Mouse (Mus musculus) liver, embryonic 15.5 days (tissue): ENCODE measurements around the gene Sec61a1. TPM values are rescaled to one million over a fixed set of nuclear protein-coding genes. Genes with fewer than 3 reads are reported as not detected.

ENCODE experiments used
- ATAC-seq: fragments of 200-750 bp; cut with Nextera tagmentation; 2 replicates; pipeline ENCODE4 v1.8.0; 2017; ENCODE audit warnings: moderate number of reproducible peaks, mild to moderate bottlenecking, moderate library complexity; ENCODE audit not compliant: insufficient read depth
- H3K27ac ChIP-seq: fragments of 300-500 bp; sonication (generic); replicated peaks from 2 replicates; pipeline ENCODE4 v1.5.1; 2015; ENCODE audit warnings: mild to moderate bottlenecking, inconsistent platforms
- H3K27me3 ChIP-seq: fragments of 300-500 bp; sonication (generic); 2 replicates; pipeline ENCODE4 v1.6.1; 2015; ENCODE audit warnings: mild to moderate bottlenecking, inconsistent platforms
- H3K36me3 ChIP-seq: fragments of 300-500 bp; sonication (generic); replicated peaks from 2 replicates; pipeline ENCODE4 v1.6.1; 2015; ENCODE audit warnings: moderate library complexity, mild to moderate bottlenecking, inconsistent platforms
- H3K4me1 ChIP-seq: fragments of 300-500 bp; sonication (generic); replicated peaks from 2 replicates; pipeline ENCODE4 v1.6.1; 2015; ENCODE audit warnings: inconsistent platforms
- H3K4me2 ChIP-seq: fragments of 300-500 bp; sonication (generic); 2 replicates; pipeline ENCODE4 v1.6.1; 2015; ENCODE audit warnings: moderate library complexity, mild to moderate bottlenecking, inconsistent platforms
- H3K4me3 ChIP-seq: fragments of 300-500 bp; sonication (generic); replicated peaks from 2 replicates; pipeline ENCODE4 v1.5.1; 2015; ENCODE audit warnings: mild to moderate bottlenecking, inconsistent platforms
- H3K9ac ChIP-seq: fragments of 300-500 bp; sonication (generic); 2 replicates; pipeline ENCODE4 v1.6.1; 2015; ENCODE audit warnings: moderate library complexity, mild to moderate bottlenecking, inconsistent platforms
- H3K9me3 ChIP-seq: fragments of 300-500 bp; sonication (generic); replicated peaks from 2 replicates; pipeline ENCODE4 v1.6.1; 2016; ENCODE audit warnings: inconsistent platforms
- WGBS: fragments of 180-500 bp; shearing (Covaris S2); methylation state at CpG from one replicate; pipeline ENCODE4 v1.1.7; 2015; ENCODE audit warnings: mixed read lengths; ENCODE audit not compliant: insufficient replicate concordance; 5-methylcytosine and 5-hydroxymethylcytosine counted together
- polyA plus RNA-seq: library from polyadenylated mRNA; unstranded; fragments of >200 nt; fragmentation: Nextera tagmentation; extraction: Ambion mirVana; gene quantifications from 2 replicates; pipeline ENCODE4 v1.2.1, GENCODE M21; 2015

Gene Sec61a1
- polyA plus RNA-seq, result 123 and 141 TPM in 2 replicates

GRCm38 (mm10) chr6:88518404-88519263 is at the start of gene Sec61a1:
Gene Sec61a1 (minus strand): TSS chr6:88518905.
- Histone ChIP-seq H3K27ac (peak within 1 kb of the TSS; percentile 93), H3K27me3 (no peaks in the 10 kb centered on the region), H3K4me1 (peaks cover 39% of the 10 kb centered on the region), H3K9ac (peak within 1 kb of the TSS; percentile 96), H3K4me2 (peak within 1 kb of the TSS; percentile 93), H3K9me3 (no peaks in the 10 kb centered on the region), H3K36me3 (peaks cover 32% of the 10 kb centered on the region), H3K4me3 (peak within 1 kb of the TSS; percentile 82)
- under 1% methylated on average over 80 of the region's 80 CpGs for WGBS
- peak; percentile 95 for ATAC-seq

DNA sequence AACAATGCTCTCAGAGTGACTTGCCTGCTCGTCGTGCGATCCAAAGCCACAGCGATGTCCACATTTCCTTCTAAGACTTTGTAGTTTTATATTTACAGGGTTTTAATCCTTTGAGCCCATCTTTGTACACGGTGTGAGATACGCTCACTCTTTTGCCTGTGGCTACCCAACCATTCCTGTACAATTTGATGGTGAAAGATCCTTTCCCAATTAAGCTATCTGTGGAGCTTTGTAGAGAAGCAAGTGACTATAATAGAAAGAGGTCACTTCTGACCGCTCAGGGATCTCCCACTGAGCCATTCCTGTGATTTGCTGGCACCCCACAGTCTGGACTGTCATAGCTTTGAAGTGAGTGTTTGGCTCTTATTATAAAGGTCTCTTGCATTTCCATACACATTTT is 48.0 kb upstream of the Sec61a1 start:
- H3K27ac ChIP-seq, result no peak overlapping the region
- H3K36me3 ChIP-seq, result no peaks in the 10 kb centered on the region
- 27% methylated on average over 7 of the region's 7 CpGs for WGBS
- ATAC-seq, result no peak
- peak overlapping the region; percentile 23; the same call in 1 of the 2 replicates for H3K4me2 ChIP-seq
- no peaks in the 10 kb centered on the region for H3K9me3 ChIP-seq
- peaks cover 38% of the 10 kb centered on the region for H3K27me3 ChIP-seq
- H3K4me3 ChIP-seq, result no peak overlapping the region
- peaks cover 3% of the 10 kb centered on the region; the same call in 1 of the 2 replicates for H3K4me1 ChIP-seq
- no peak overlapping the region for H3K9ac ChIP-seq

GRCm38 (mm10) chr6:88565033-88565432 is 46.3 kb upstream of the Sec61a1 start:
- Histone ChIP-seq H3K36me3 (no peaks in the 10 kb centered on the region), H3K27me3 (peaks cover 50% of the 10 kb centered on the region), H3K4me3 (no peak overlapping the region), H3K9me3 (no peaks in the 10 kb centered on the region), H3K4me2 (no peak overlapping the region), H3K9ac (no peak overlapping the region), H3K4me1 (peaks cover 3% of the 10 kb centered on the region; the same call in 1 of the 2 replicates), H3K27ac (no peak overlapping the region)
- no peak for ATAC-seq
- 24% methylated on average over 6 of the region's 6 CpGs for WGBS

GRCm38 (mm10) chr6:88560156-88560555 is 41.5 kb upstream of the Sec61a1 start:
- H3K9ac ChIP-seq, result no peak overlapping the region
- H3K27ac ChIP-seq, result no peak overlapping the region
- no peaks in the 10 kb centered on the region for H3K36me3 ChIP-seq
- no peak overlapping the region for H3K4me3 ChIP-seq
- peaks cover 54% of the 10 kb centered on the region for H3K27me3 ChIP-seq
- H3K4me2 ChIP-seq, result no peak overlapping the region
- 68% methylated on average over 4 of the region's 4 CpGs for WGBS
- no peaks in the 10 kb centered on the region for H3K4me1 ChIP-seq
- H3K9me3 ChIP-seq, result no peaks in the 10 kb centered on the region
- no peak for ATAC-seq

- Histone ChIP-seq H3K9ac (no peak overlapping the region), H3K4me2 (no peak overlapping the region), H3K27ac (no peak overlapping the region), H3K4me3 (no peak overlapping the region), H3K36me3 (no peaks in the 10 kb centered on the region), H3K27me3 (peaks cover 50% of the 10 kb centered on the region), H3K4me1 (no peaks in the 10 kb centered on the region), H3K9me3 (no peaks in the 10 kb centered on the region)
- 42% methylated on average over 5 of the region's 5 CpGs for WGBS
- no peak for ATAC-seq
These were observed 41.0 kb upstream of the Sec61a1 start for GRCm38 (mm10) chr6:88559688-88560087.

DNA sequence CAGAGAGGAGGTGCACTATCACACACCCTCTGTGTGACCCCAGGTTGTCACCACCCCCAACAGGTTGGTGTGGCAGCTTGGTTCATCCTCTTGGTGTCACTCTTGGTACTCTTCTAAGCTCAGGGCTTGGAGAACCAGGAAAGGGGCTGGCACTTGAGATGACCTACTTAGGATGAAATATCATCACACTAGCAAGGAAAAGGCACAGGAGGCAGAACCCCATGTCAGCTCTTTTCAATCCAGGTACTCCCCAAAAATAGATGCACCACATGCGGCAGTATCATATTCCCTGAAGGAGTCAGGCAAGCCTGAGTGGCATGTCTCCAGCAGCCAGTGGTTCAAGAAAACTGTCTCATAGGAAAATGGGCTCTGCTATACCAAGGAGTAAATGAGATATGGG is 39.4 kb upstream of the Sec61a1 start:
- Histone ChIP-seq H3K27ac (no peak overlapping the region), H3K4me2 (no peak overlapping the region), H3K4me3 (no peak overlapping the region), H3K4me1 (no peaks in the 10 kb centered on the region), H3K9ac (no peak overlapping the region), H3K9me3 (no peaks in the 10 kb centered on the region), H3K27me3 (peaks cover 40% of the 10 kb centered on the region), H3K36me3 (no peaks in the 10 kb centered on the region)
- ATAC-seq, result no peak
- WGBS, result 62% methylated on average over 1 of the region's 1 CpGs

DNA sequence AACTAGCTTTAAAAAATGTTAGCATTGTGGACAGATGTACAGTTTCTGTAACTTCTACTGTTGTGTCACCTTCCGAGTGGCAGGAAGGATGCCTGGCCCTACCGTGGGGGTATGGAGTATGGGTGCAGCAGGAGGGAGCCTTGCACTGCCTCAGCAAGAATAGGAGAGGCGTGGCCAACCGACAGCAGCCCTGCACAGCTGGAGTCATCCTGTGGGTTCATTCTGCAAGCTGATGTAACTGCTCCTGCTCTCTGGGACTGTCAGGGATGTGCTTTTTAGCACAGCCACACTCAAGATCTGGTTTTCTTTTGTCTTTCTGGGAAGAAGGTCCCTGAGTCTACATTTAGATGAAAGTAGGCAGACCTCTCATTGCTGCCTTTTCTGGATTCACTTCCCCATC is 38.8 kb upstream of the Sec61a1 start:
- Histone ChIP-seq H3K9me3 (no peaks in the 10 kb centered on the region), H3K4me1 (no peaks in the 10 kb centered on the region), H3K36me3 (no peaks in the 10 kb centered on the region), H3K9ac (no peak overlapping the region), H3K27ac (no peak overlapping the region), H3K4me3 (no peak overlapping the region), H3K4me2 (no peak overlapping the region), H3K27me3 (peaks cover 40% of the 10 kb centered on the region)
- ATAC-seq, result no peak
- 12% methylated on average over 4 of the region's 4 CpGs for WGBS

DNA sequence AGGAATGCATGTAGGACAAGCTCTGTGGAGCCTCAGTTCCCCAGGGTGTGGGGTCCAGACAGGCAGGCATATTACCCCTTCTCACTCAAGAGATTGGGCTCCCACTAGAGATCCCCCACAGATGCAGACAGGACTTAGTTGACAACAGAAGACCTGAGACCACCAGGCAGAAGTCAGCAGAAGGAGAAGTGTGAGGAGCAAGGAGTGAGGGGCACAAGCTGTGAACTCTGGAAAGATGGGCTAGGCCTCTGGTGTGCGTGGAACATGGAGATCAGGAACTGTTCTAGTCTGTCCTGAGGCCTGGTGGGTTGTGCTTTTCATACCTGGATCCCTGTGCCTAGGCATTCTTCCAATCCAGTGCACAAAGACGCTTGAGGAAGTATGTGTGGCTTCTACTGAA is 31.2 kb upstream of the Sec61a1 start:
- H3K9me3 ChIP-seq, result no peaks in the 10 kb centered on the region
- 50% methylated on average over 2 of the region's 2 CpGs for WGBS
- no peak overlapping the region for H3K4me3 ChIP-seq
- no peak overlapping the region for H3K27ac ChIP-seq
- peaks cover 31% of the 10 kb centered on the region for H3K4me1 ChIP-seq
- H3K4me2 ChIP-seq, result no peak overlapping the region
- peaks cover 29% of the 10 kb centered on the region for H3K27me3 ChIP-seq
- H3K36me3 ChIP-seq, result no peaks in the 10 kb centered on the region
- ATAC-seq, result no peak
- H3K9ac ChIP-seq, result no peak overlapping the region

DNA sequence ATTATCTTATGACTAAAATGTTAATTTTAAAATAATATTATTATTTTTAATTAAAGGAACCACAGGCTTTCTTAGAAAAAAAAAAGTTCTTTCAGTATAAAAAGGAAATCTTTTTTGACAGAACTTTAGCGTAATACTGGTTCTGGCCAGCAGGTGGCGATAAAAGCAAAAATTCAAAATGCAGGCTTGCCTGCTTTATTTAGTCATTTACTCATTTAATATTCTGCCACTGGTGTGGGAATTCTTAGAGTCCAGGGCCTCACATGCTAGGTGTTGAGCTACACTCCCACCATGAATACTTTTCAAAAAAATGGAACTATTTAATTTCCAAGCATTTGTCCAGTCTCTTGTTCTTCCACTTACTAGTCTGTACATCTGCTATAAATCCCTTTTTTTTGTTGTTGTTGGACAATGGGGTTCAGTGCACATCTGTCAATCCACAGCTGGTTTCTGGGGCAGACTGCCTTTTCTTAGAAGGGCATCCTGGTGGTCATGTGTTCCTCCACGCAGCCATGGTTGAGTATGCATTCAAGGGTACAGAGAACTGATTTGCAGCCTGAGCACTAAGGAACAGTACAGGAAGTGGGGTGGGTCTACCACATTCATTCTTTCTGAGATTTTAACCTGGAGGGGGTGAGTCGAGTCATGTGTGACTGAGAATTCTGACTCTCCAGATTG is 30.6 kb upstream of the Sec61a1 start:
- no peak overlapping the region for H3K4me3 ChIP-seq
- no peak for ATAC-seq
- no peak overlapping the region for H3K9ac ChIP-seq
- H3K9me3 ChIP-seq, result no peaks in the 10 kb centered on the region
- WGBS, result 15% methylated on average over 4 of the region's 4 CpGs
- no peak overlapping the region for H3K27ac ChIP-seq
- peaks cover 36% of the 10 kb centered on the region for H3K4me1 ChIP-seq
- H3K36me3 ChIP-seq, result no peaks in the 10 kb centered on the region
- H3K4me2 ChIP-seq, result no peak overlapping the region
- peaks cover 27% of the 10 kb centered on the region for H3K27me3 ChIP-seq

DNA sequence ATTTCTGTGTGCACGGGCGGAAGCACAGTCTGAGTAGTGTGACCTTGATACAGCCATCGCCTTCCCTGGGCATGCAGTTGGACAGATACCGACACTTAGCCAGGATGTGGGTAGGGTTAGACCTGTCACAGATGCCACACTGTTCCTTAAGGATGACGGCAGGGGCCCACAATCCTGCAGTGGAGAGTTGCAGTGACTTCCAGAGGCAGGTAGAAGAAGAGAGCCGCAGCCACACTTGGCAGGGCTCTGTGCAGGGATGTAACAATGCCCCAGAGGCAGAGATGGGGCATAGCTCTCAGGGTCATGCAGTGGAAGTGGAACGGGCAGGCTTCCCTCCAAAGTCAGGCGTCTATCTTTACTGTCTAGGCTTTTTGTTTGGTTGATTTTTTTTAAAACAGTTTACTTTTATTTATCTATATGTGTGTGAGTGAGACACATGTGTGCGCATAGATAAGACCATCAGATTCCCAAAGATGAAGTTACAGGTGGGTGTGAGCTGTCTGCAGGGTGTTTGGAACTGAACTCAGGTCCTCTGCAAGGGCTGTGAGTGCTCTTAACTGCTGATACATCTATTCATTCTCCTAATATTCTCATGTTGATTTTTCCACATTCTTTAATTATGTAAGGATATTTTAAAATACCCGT is 29.8 kb upstream of the Sec61a1 start:
- peak; percentile 70 for ATAC-seq
- Histone ChIP-seq H3K9ac (no peak overlapping the region), H3K4me1 (peaks cover 36% of the 10 kb centered on the region), H3K4me2 (peak overlapping the region; percentile 18), H3K36me3 (no peaks in the 10 kb centered on the region), H3K9me3 (no peaks in the 10 kb centered on the region), H3K27me3 (peaks cover 27% of the 10 kb centered on the region), H3K27ac (no peak overlapping the region), H3K4me3 (no peak overlapping the region)
- 46% methylated on average over 10 of the region's 10 CpGs for WGBS

DNA sequence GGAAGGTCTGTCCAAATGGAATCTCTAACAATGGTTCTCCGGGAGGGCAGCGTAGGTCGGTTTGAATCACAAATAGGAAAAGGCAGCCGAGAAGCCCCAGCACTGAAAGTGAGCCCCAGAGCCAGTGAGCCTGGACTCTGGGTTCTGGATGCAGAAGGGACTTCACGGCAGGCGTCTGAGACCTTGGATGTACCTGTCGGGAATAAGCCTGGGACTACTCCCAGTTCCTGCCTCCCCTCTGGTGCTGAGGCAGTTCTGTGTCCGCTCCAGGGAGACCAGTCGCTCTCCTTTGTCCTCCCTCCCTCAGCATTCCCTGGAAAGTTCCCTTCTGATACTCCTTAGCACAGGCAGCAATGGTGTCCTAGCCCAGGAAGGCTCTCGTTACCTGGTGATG is 26.7 kb upstream of the Sec61a1 start:
- 32% methylated on average over 10 of the region's 10 CpGs for WGBS

More for the DNA sequence above, 26.7 kb upstream of the Sec61a1 start:
- peaks cover 36% of the 10 kb centered on the region for H3K4me1 ChIP-seq
- no peaks in the 10 kb centered on the region for H3K9me3 ChIP-seq
- H3K27ac ChIP-seq, result no peak overlapping the region
- ATAC-seq, result no peak
- no peak overlapping the region for H3K4me3 ChIP-seq
- peak overlapping the region; percentile 16 for H3K4me2 ChIP-seq
- H3K36me3 ChIP-seq, result no peaks in the 10 kb centered on the region
- no peak overlapping the region for H3K9ac ChIP-seq
- peaks cover 39% of the 10 kb centered on the region for H3K27me3 ChIP-seq
